Mouse (Mus musculus) bone marrow macrophage, adult 2 months (primary cell): ENCODE measurements around the gene Dnase1l3. TPM values are rescaled to one million over a fixed set of nuclear protein-coding genes. Genes with fewer than 3 reads are reported as not detected.

Experiments used
- H3K27ac ChIP-seq: 2 replicates; pipeline ENCODE4 v1.5.1; 2012; ENCODE audit warnings: low read depth, low read length; ENCODE audit not compliant: insufficient read depth
- H3K4me1 ChIP-seq: 2 replicates; pipeline ENCODE4 v1.6.1; 2012; ENCODE audit warnings: low read length; ENCODE audit not compliant: control insufficient read depth, insufficient read depth
- H3K4me3 ChIP-seq: 2 replicates; pipeline ENCODE4 v1.5.1; 2012; ENCODE audit warnings: mild to moderate bottlenecking, low read length, moderate library complexity; ENCODE audit not compliant: insufficient read depth
- CTCF ChIP-seq: IDR thresholded peaks from 2 replicates; pipeline ENCODE4 v1.5.1; 2012; ENCODE audit warnings: low read depth, mild to moderate bottlenecking, low read length, moderate library complexity
- POLR2A ChIP-seq: IDR thresholded peaks from 2 replicates; pipeline ENCODE4 v1.6.1; 2012; ENCODE audit warnings: mild to moderate bottlenecking, low read depth, low read length, borderline replicate concordance
- polyA plus RNA-seq: library from polyadenylated mRNA; stranded (reverse); fragments of >200 nt; gene quantifications from 2 replicates; pipeline ENCODE4 v1.2.4, GENCODE M21; 2012; ENCODE audit not compliant: missing spikeins, insufficient read depth, insufficient read length

Gene Dnase1l3
- polyA plus RNA-seq, 1 experiment, result not detected

GRCm38 (mm10) chr14:8032087-8032944 lies 37.9 kb upstream of the Dnase1l3 start:
- TF ChIP-seq POLR2A (no peak), CTCF (no peak)
- Histone ChIP-seq H3K27ac (no peak overlapping the region), H3K4me1 (no peaks in the 10 kb centered on the region), H3K4me3 (no peak overlapping the region)

GRCm38 (mm10) chr14:8030535-8030934 lies 36.2 kb upstream of the Dnase1l3 start:
- H3K4me3 ChIP-seq, result no peak overlapping the region
- TF ChIP-seq CTCF (no peak), POLR2A (no peak)
- H3K27ac ChIP-seq, result no peak overlapping the region
- H3K4me1 ChIP-seq, result no peaks in the 10 kb centered on the region

GRCm38 (mm10) chr14:8029752-8030151 lies 35.4 kb upstream of the Dnase1l3 start:
- Histone ChIP-seq H3K4me1 (no peaks in the 10 kb centered on the region), H3K4me3 (no peak overlapping the region), H3K27ac (no peak overlapping the region)
- no peak for TF ChIP-seq POLR2A
- TF ChIP-seq CTCF, result no peak

GRCm38 (mm10) chr14:8028086-8028485 lies 33.7 kb upstream of the Dnase1l3 start:
- H3K27ac ChIP-seq, result no peak overlapping the region
- no peak overlapping the region for H3K4me3 ChIP-seq
- no peak for TF ChIP-seq POLR2A
- TF ChIP-seq CTCF, result no peak
- H3K4me1 ChIP-seq, result no peaks in the 10 kb centered on the region

- TF ChIP-seq POLR2A, result no peak
- no peak for TF ChIP-seq CTCF
- H3K27ac ChIP-seq, result no peak overlapping the region
- H3K4me3 ChIP-seq, result no peak overlapping the region
- H3K4me1 ChIP-seq, result no peaks in the 10 kb centered on the region
Observed at GRCm38 (mm10) chr14:8026769-8027531, 32.6 kb upstream of the Dnase1l3 start.

GRCm38 (mm10) chr14:8024936-8025335 lies 30.6 kb upstream of the Dnase1l3 start:
- no peak overlapping the region for H3K4me3 ChIP-seq
- H3K27ac ChIP-seq, result no peak overlapping the region
- TF ChIP-seq CTCF (no peak), POLR2A (no peak)
- H3K4me1 ChIP-seq, result no peaks in the 10 kb centered on the region

- H3K27ac ChIP-seq, result no peak overlapping the region
- H3K4me1 ChIP-seq, result no peaks in the 10 kb centered on the region
- no peak overlapping the region for H3K4me3 ChIP-seq
- TF ChIP-seq CTCF (no peak), POLR2A (no peak)
Observed at GRCm38 (mm10) chr14:8024469-8024868, 30.1 kb upstream of the Dnase1l3 start.

GRCm38 (mm10) chr14:8020546-8020945 lies 26.2 kb upstream of the Dnase1l3 start:
- Histone ChIP-seq H3K4me1 (no peaks in the 10 kb centered on the region), H3K4me3 (no peak overlapping the region), H3K27ac (no peak overlapping the region)
- TF ChIP-seq CTCF, result no peak
- no peak for TF ChIP-seq POLR2A

- H3K4me1 ChIP-seq, result no peaks in the 10 kb centered on the region
- H3K4me3 ChIP-seq, result no peak overlapping the region
- no peak overlapping the region for H3K27ac ChIP-seq
- TF ChIP-seq POLR2A (no peak), CTCF (no peak)
Observed at GRCm38 (mm10) chr14:8020011-8020410, 25.6 kb upstream of the Dnase1l3 start.

- TF ChIP-seq CTCF (no peak), POLR2A (no peak)
- Histone ChIP-seq H3K4me3 (no peak overlapping the region), H3K27ac (no peak overlapping the region), H3K4me1 (peaks cover 4% of the 10 kb centered on the region; the same call in 1 of the 2 replicates)
Observed at GRCm38 (mm10) chr14:8016951-8017350, 22.6 kb upstream of the Dnase1l3 start.
